Mouse (Mus musculus): Measurements from ENCODE around the gene Gm21833. TPM values are rescaled to one million over a fixed set of nuclear protein-coding genes. Genes with fewer than 3 reads are reported as not detected.
"Not testable (repeated sequence)": the region's sequence is repeated elsewhere in the genome, so short reads cannot be mapped to it uniquely, and the experiment has no call there.

Gm21833 gene
- not detected for total RNA-seq (2021)
- long read RNA-seq, experiment 1 = 0 reads
- long read RNA-seq, experiment 2 = 0 reads

GRCm38 (mm10) chr16:82828082-82828481 lies at the start of gene Gm21833:
TSS of gene Gm21833 (plus strand) at chr16:82828382.
- not testable (repeated sequence) for H3K4me3 ChIP-seq; DNase-seq (ENCODE audit: low spot score in 2 of 2); H3K27ac ChIP-seq

GRCm38 (mm10) chr16:82789521-82789920 lies 38.7 kb upstream of the Gm21833 start:
- H3K4me3 ChIP-seq = no peak overlapping the region
- no peak for TF ChIP-seq CTCF (conservative IDR thresholded peaks at IDR 0.05)
- no peak for DNase-seq (ENCODE audit: low spot score in 2 of 2)
- no peak overlapping the region for H3K27ac ChIP-seq

GRCm38 (mm10) chr16:82796489-82796888 lies 31.7 kb upstream of the Gm21833 start:
- Histone ChIP-seq H3K4me3 (no peak overlapping the region), H3K27ac (no peak overlapping the region)
- TF ChIP-seq CTCF (conservative IDR thresholded peaks at IDR 0.05) = no peak
- no peak for DNase-seq (ENCODE audit: low spot score in 2 of 2)

- Histone ChIP-seq H3K4me3 (no peak overlapping the region), H3K27ac (no peak overlapping the region)
- no peak for DNase-seq (ENCODE audit: low spot score in 2 of 2)
- TF ChIP-seq CTCF (conservative IDR thresholded peaks at IDR 0.05) = no peak
Measured at GRCm38 (mm10) chr16:82815255-82815654, 12.9 kb upstream of the Gm21833 start.

GRCm38 (mm10) chr16:82816615-82817014 lies 11.6 kb upstream of the Gm21833 start:
- DNase-seq (ENCODE audit: low spot score in 2 of 2) = no peak
- no peak for TF ChIP-seq CTCF (conservative IDR thresholded peaks at IDR 0.05)
- H3K4me3 ChIP-seq = no peak overlapping the region
- H3K27ac ChIP-seq = no peak overlapping the region

GRCm38 (mm10) chr16:82855752-82856151 lies 27.6 kb downstream of the Gm21833 start:
- TF ChIP-seq CTCF (conservative IDR thresholded peaks at IDR 0.05) = no peak

GRCm38 (mm10) chr16:82864590-82864989 lies 36.4 kb downstream of the Gm21833 start:
- H3K4me3 ChIP-seq = no peak overlapping the region
- no peak overlapping the region for H3K27ac ChIP-seq
- TF ChIP-seq CTCF (conservative IDR thresholded peaks at IDR 0.05) = no peak
- DNase-seq (ENCODE audit: low spot score in 2 of 2) = no peak

More at GRCm38 (mm10) chr16:82855752-82856151, 27.6 kb downstream of the Gm21833 start:
- Histone ChIP-seq H3K27ac (no peak overlapping the region), H3K4me3 (no peak overlapping the region)
- no peak for DNase-seq (ENCODE audit: low spot score in 2 of 2)

Measured in layer of hippocampus, adult 2 months (tissue).